Mouse (Mus musculus) cerebellum, adult 2 months (tissue): ENCODE results near the gene Rbpj.

Experiments
- CTCF ChIP-seq: fragments of 200-500 bp; IDR thresholded peaks from 2 replicates; pipeline ENCODE4 v1.5.1; 2011; ENCODE audit warnings: low read depth, mild to moderate bottlenecking, control low read depth, low read length, moderate library complexity, borderline replicate concordance; ENCODE audit not compliant: insufficient read depth
- POLR2A ChIP-seq: fragments of 200-500 bp; IDR thresholded peaks from 2 replicates; pipeline ENCODE4 v1.6.1; 2011; ENCODE audit warnings: low read length, control low read depth, borderline replicate concordance; ENCODE audit not compliant: insufficient read depth

GRCm38 (mm10) chr5:53679651-53680050, 213.7 kb downstream of the Rbpj start:
- TF ChIP-seq CTCF: no peak
- TF ChIP-seq POLR2A: no peak
